Mouse (Mus musculus): Measurements from ENCODE around the gene Cyp2f2.

GRCm38 (mm10) chr7:27153205-27153764, 33.6 kb downstream of the Cyp2f2 start, which contains the start of gene Cyp2t4:
- TF ChIP-seq CTCF (IDR thresholded peaks at IDR 0.05; ENCODE audit: low read depth, low read length) (no peak), POLR2A (IDR thresholded peaks at IDR 0.05; ENCODE audit: extremely low read depth, insufficient read depth, low read length) (no peak)
